Mouse (Mus musculus): Measurements from ENCODE around the gene Pdzk1. TPM values are rescaled to one million over a fixed set of nuclear protein-coding genes. Genes with fewer than 3 reads are reported as not detected.
A peak's percentile ranks its signal among the peaks of the same experiment; 100 is the strongest.

The Pdzk1 gene
- total and polyA plus RNA-seq, 3 experiments: 0.18 to 0.27 TPM; not detected in 1

DNA sequence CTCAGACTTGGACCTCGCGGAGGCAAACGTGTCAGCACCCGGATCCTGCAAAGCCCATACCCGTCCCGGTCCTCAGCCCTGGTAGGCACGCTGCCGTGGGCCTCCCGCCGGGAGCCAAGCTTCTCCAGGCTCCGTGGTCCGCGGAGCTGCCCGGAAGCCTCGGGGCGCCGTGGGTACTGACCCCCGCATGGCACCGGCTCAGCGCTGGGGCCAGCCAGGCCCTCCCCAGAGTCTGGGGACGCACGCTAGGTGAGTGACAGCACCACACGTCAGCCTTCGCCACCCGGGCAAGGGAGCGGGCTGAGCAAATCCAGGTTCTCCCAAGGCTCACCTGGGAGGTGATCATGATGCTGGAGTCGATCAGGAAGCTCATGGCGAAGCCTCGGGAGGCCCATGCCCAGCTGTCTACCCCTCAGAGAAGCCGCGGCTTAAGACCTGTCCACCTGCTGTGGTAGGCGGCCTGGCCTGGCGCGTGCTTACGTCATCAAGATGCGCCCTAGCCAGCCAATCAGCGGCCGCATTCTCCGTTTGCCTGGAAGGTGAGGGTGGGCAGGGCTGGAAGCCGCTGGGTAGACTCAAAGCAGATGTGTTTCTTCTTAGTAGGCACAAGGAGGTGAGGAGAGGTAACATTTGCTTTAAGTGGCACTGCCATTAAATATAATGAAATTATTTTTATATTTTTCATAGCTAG is 75.9 kb downstream of the Pdzk1 start, which contains the start of gene Gpr89:
TSS of gene Gpr89 (minus strand) at position 496 of the 691 bp plus-strand sequence.
- peak within 1 kb of the TSS; percentile 86 for H3K9ac ChIP-seq (ENCODE audit: control insufficient read depth, low read depth, low read length, poor library complexity, severe bottlenecking)

DNA sequence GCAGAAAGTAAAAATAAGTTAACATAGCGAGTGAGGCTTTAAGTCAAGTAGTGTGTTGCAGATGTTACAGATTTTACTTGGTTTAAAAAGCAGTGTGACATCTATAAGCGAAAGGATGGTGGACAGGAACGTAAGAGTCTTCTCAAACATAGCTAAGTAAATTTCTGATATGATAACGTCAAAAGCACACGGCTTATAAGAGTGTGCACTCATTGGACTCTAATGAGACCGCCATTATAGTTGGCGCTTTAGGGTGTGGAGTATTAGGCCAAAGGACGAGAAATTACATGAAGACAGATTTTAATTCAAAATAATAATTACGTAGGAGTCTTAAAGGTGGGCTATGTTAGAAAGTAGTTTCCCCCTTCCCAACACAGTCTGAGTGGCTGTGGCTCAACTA is 76.5 kb downstream of the Pdzk1 start:
- H3K79me2 ChIP-seq (ENCODE audit: control insufficient read depth, insufficient read depth, low read length, poor library complexity): peaks cover 16% of the 10 kb centered on the region
- TF ChIP-seq CTCF (IDR thresholded peaks at IDR 0.05 in 2 of 3, conservative IDR thresholded peaks at IDR 0.05 in 1 of 3; ENCODE audit: control insufficient read depth in 1 of 3, insufficient read depth in 1 of 3, low read depth in 2 of 3, low read length in 3 of 3, poor library complexity in 1 of 3, severe bottlenecking in 1 of 3) (no peak), KAT2A (conservative IDR thresholded peaks at IDR 0.05; ENCODE audit: low read depth, low read length) (no peak), E2F4 (IDR thresholded peaks at IDR 0.05; ENCODE audit: borderline replicate concordance, low read depth, low read length) (no peak), ZC3H11A (IDR thresholded peaks at IDR 0.05; ENCODE audit: low read depth, low read length) (peak; percentile 12; the same call in 1 of the 2 replicates), MYC (IDR thresholded peaks at IDR 0.05; ENCODE audit: low read depth, low read length) (no peak; the same call in 1 of the 2 replicates)

More for the DNA sequence above, 75.9 kb downstream of the Pdzk1 start, which contains the start of gene Gpr89:
- no peaks in the 10 kb centered on the region for H3K9me3 ChIP-seq (replicated peaks; ENCODE audit: insufficient read depth, low read length)
- peaks cover 3 to 8% of the 10 kb centered on the region in 2 experiments for H3K27me3 ChIP-seq (ENCODE audit: control insufficient read depth in 1 of 2, insufficient read depth in 2 of 2, low read length in 2 of 2)
- H3K4me3 ChIP-seq (ENCODE audit: control insufficient read depth in 1 of 2, insufficient read depth in 1 of 2, low read depth in 2 of 2, low read length in 2 of 2): peak within 1 kb of the TSS; percentile 69 to 85
- H3K79me2 ChIP-seq (ENCODE audit: control insufficient read depth, insufficient read depth, low read length, poor library complexity): peaks cover 16% of the 10 kb centered on the region
- peak; percentile 99 for DNase-seq (ENCODE audit: low read depth, low spot score)
- peaks cover 0 to 25% of the 10 kb centered on the region in 2 experiments; a peak in 2 of 4 replicates for H3K36me3 ChIP-seq (ENCODE audit: control insufficient read depth in 1 of 2, insufficient read depth in 2 of 2, low read length in 2 of 2)
- H3K27ac ChIP-seq (ENCODE audit: control insufficient read depth, low read depth, low read length): 0 out of 2 replicates have a peak within 1 kb of the TSS, but pooled peaks have one; percentile 13
- TF ChIP-seq TCF12 (IDR thresholded peaks at IDR 0.05; ENCODE audit: low read depth, low read length) (peak; percentile 67), MXI1 (IDR thresholded peaks at IDR 0.05; ENCODE audit: low read depth, low read length) (peak; percentile 92), RAD21 (IDR thresholded peaks at IDR 0.05; ENCODE audit: low read depth, low read length) (no peak), ELF1 (IDR thresholded peaks at IDR 0.05; ENCODE audit: low read depth, low read length) (no peak), HCFC1 (IDR thresholded peaks at IDR 0.05; ENCODE audit: low read depth, low read length) (peak; percentile 89), ZMIZ1 (IDR thresholded peaks at IDR 0.05; ENCODE audit: low read depth, low read length) (peak; percentile 95), EP300 (IDR thresholded peaks at IDR 0.05; ENCODE audit: low read depth in 1 of 2, low read length in 2 of 2) (0 out of 4 replicates have a peak, but pooled peaks of 1 of the 2 experiments have one; percentile 8), MAX (IDR thresholded peaks at IDR 0.05; ENCODE audit: low read length) (peak; percentile 71), TAL1 (IDR thresholded peaks at IDR 0.05; ENCODE audit: low read length) (no peak), POLR2AphosphoS2 (IDR thresholded peaks at IDR 0.05; ENCODE audit: low read length) (peak; percentile 93), SIN3A (IDR thresholded peaks at IDR 0.05; ENCODE audit: low read length) (peak; percentile 87), MYC (IDR thresholded peaks at IDR 0.05; ENCODE audit: low read depth, low read length) (peak; percentile 78), POLR2A (IDR thresholded peaks at IDR 0.05; ENCODE audit: control insufficient read depth in 1 of 2, insufficient read depth in 1 of 2, low read depth in 1 of 2, low read length in 2 of 2, poor library complexity in 1 of 2) (peak; percentile 86 to 99), NELFE (IDR thresholded peaks at IDR 0.05; ENCODE audit: low read depth, low read length) (peak; percentile 94), UBTF (IDR thresholded peaks at IDR 0.05; ENCODE audit: borderline replicate concordance, insufficient read depth, low read depth, low read length) (0 out of 2 replicates have a peak, but pooled peaks have one; percentile 24), TBP (IDR thresholded peaks at IDR 0.05; ENCODE audit: low read depth, low read length) (peak; percentile 92)
- peaks cover 10 to 15% of the 10 kb centered on the region in 2 experiments for H3K4me1 ChIP-seq (ENCODE audit: control insufficient read depth in 1 of 2, insufficient read depth in 2 of 2, low read length in 2 of 2)

More for the DNA sequence above, 76.5 kb downstream of the Pdzk1 start:
- DNase-seq (ENCODE audit: low read depth, low spot score): no peak
- peak overlapping the region; percentile 66 for H3K9ac ChIP-seq (ENCODE audit: control insufficient read depth, low read depth, low read length, poor library complexity, severe bottlenecking)
- H3K9me3 ChIP-seq (replicated peaks; ENCODE audit: insufficient read depth, low read length): no peaks in the 10 kb centered on the region
- H3K27ac ChIP-seq (ENCODE audit: control insufficient read depth, low read depth, low read length): 0 out of 2 replicates have a peak overlapping the region, but pooled peaks have one; percentile 13
- H3K27me3 ChIP-seq (ENCODE audit: control insufficient read depth in 1 of 2, insufficient read depth in 2 of 2, low read length in 2 of 2): peaks cover 7 to 14% of the 10 kb centered on the region in 2 experiments
- peaks cover 0 to 25% of the 10 kb centered on the region in 2 experiments; a peak in 2 of 4 replicates for H3K36me3 ChIP-seq (ENCODE audit: control insufficient read depth in 1 of 2, insufficient read depth in 2 of 2, low read length in 2 of 2)
- peaks cover 10 to 15% of the 10 kb centered on the region in 2 experiments for H3K4me1 ChIP-seq (ENCODE audit: control insufficient read depth in 1 of 2, insufficient read depth in 2 of 2, low read length in 2 of 2)
- H3K4me3 ChIP-seq (ENCODE audit: control insufficient read depth in 1 of 2, insufficient read depth in 1 of 2, low read depth in 2 of 2, low read length in 2 of 2): peak overlapping the region; percentile 69 to 85
